Mouse (Mus musculus): ENCODE measurements around the gene Dnttip2. TPM values are rescaled to one million over a fixed set of nuclear protein-coding genes. Genes with fewer than 3 reads are reported as not detected.
A peak's percentile ranks its signal among the peaks of the same experiment; 100 is the strongest.

Gene Dnttip2
- polyA plus RNA-seq, 1 experiment from 2014 or later = 26.1 TPM

DNA sequence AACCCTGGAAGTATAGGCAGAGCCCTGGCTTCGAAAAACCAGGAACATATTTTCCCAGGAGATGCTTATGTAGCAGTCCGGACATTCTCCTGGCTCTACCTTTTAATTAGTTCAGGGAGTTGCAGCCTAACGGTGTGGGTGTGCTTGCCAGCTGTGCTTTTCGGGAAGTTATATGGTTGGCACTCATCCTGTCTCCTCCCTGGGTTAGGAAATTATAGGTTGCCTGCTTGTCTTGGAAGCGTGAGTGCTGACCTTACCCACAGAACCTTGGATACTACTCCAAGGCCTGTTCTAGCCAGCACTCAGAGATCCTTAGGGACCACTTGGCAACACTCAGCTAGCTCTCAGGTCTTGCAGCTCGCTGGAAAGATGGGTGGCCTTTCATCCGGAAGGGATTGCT lies 59.7 kb downstream of the Dnttip2 start:
- Histone ChIP-seq H3K4me2 (ENCODE audit: low read depth, low read length) (no peak overlapping the region), H3K27ac (ENCODE audit: low read length) (no peak overlapping the region), H3K4me3 (ENCODE audit: low read depth, low read length) (no peak overlapping the region), H3K4me1 (ENCODE audit: control insufficient read depth, low read depth, low read length) (no peaks in the 10 kb centered on the region; the same call in 1 of the 2 replicates), H3K9me3 (replicated peaks; ENCODE audit: control insufficient read depth, low read length) (no peaks in the 10 kb centered on the region), H3K36me3 (ENCODE audit: control insufficient read depth, insufficient read depth) (no peaks in the 10 kb centered on the region), H3K9ac (ENCODE audit: low read depth, low read length) (no peak overlapping the region), H3K27me3 (ENCODE audit: control insufficient read depth, insufficient read depth, low read depth, low read length) (no peaks in the 10 kb centered on the region)
- ATAC-seq (ENCODE audit: low read depth) = no peak
- 36% methylated on average over 7 of the region's 7 CpGs for WGBS (ENCODE audit: insufficient replicate concordance)

- Histone ChIP-seq H3K27me3 (ENCODE audit: control insufficient read depth, insufficient read depth, low read depth, low read length) (no peaks in the 10 kb centered on the region), H3K36me3 (ENCODE audit: control insufficient read depth, insufficient read depth) (no peaks in the 10 kb centered on the region), H3K4me2 (ENCODE audit: low read depth, low read length) (no peak overlapping the region), H3K27ac (ENCODE audit: low read length) (no peak overlapping the region), H3K9me3 (replicated peaks; ENCODE audit: control insufficient read depth, low read length) (no peaks in the 10 kb centered on the region), H3K9ac (ENCODE audit: low read depth, low read length) (no peak overlapping the region), H3K4me3 (ENCODE audit: low read depth, low read length) (no peak overlapping the region), H3K4me1 (ENCODE audit: control insufficient read depth, low read depth, low read length) (no peaks in the 10 kb centered on the region; the same call in 1 of the 2 replicates)
- ATAC-seq (ENCODE audit: low read depth) = no peak
- WGBS (ENCODE audit: insufficient replicate concordance) = 20% methylated on average over 7 of the region's 7 CpGs
Observed at GRCm38 (mm10) chr3:122334375-122334774, 60.2 kb downstream of the Dnttip2 start.

MicroRNAs within 50 kb of the gene (microRNA counts, 519-probe panel; counts per million panel counts)
- 2,355 counts per million, percentile 52 among the panel's probes with 10 or more counts for microRNA mmu-miR-760

Small RNAs within 50 kb of the gene (microRNA-seq; reads per million reads assigned to microRNA genes)
- gene Gm22903 (not detected), gene Mir760 (5.7 reads per million, percentile 19 among the genes with 10 or more reads in this experiment)

Other genes starting within 250 kb of the Dnttip2 start
- 0.20 and 0.42 TPM in 2 replicates for gene Abca4, start 229.9 kb upstream of the Dnttip2 start, polyA plus RNA-seq (2015; fragmentation: Nextera tagmentation; extraction: Ambion mirVana)
- 385 and 388 TPM in 2 replicates for gene Gclm, start 28.8 kb upstream of the Dnttip2 start, polyA plus RNA-seq (2015; fragmentation: Nextera tagmentation; extraction: Ambion mirVana)
- 6.0 and 7.2 TPM in 2 replicates for gene Bcar3, start 19.7 kb downstream of the Dnttip2 start, polyA plus RNA-seq (2015; fragmentation: Nextera tagmentation; extraction: Ambion mirVana)